Mouse (Mus musculus) thymus, adult 18-20 months (tissue): Measurements from ENCODE around the gene Rpl36a-ps1.
"Not testable (repeated sequence)": the region's sequence is repeated elsewhere in the genome, so short reads cannot be mapped to it uniquely, and the experiment has no call there.

Experiments used
- DNase-seq, 2 experiments: peaks; one replicate each; pipeline ENCODE4 v3.0.0; 2022; ENCODE audit warnings: mixed read lengths in 2 of 2

The Rpl36a-ps1 gene

GRCm38 (mm10) chr14:98994218-98994617 lies at the start of gene Rpl36a-ps1:
Gene Rpl36a-ps1, minus strand, starts transcription at chr14:98994318.
- no peak for DNase-seq

- DNase-seq: no peak
Measured at GRCm38 (mm10) chr14:99043499-99043898, 49.4 kb upstream of the Rpl36a-ps1 start.

GRCm38 (mm10) chr14:99041416-99041815 lies 47.3 kb upstream of the Rpl36a-ps1 start:
- no peak for DNase-seq

- DNase-seq: not testable (repeated sequence)
Measured at GRCm38 (mm10) chr14:99039308-99039707, 45.2 kb upstream of the Rpl36a-ps1 start.

- DNase-seq: no peak
Measured at GRCm38 (mm10) chr14:99037703-99038102, 43.6 kb upstream of the Rpl36a-ps1 start.

- DNase-seq: no peak
Measured at GRCm38 (mm10) chr14:99036039-99036438, 41.9 kb upstream of the Rpl36a-ps1 start.

- not testable (repeated sequence) for DNase-seq
Measured at GRCm38 (mm10) chr14:99034851-99035250, 40.7 kb upstream of the Rpl36a-ps1 start.

- DNase-seq: no peak
Measured at GRCm38 (mm10) chr14:99032596-99032995, 38.5 kb upstream of the Rpl36a-ps1 start.

- DNase-seq: no peak
Measured at GRCm38 (mm10) chr14:99031337-99031873, 37.3 kb upstream of the Rpl36a-ps1 start.

GRCm38 (mm10) chr14:99029987-99030386 lies 35.9 kb upstream of the Rpl36a-ps1 start:
- DNase-seq: no peak

GRCm38 (mm10) chr14:99022346-99023086 lies 28.4 kb upstream of the Rpl36a-ps1 start:
- no peak for DNase-seq

- no peak for DNase-seq
Measured at GRCm38 (mm10) chr14:99019136-99019808, 25.2 kb upstream of the Rpl36a-ps1 start.

GRCm38 (mm10) chr14:99018691-99019090 lies 24.6 kb upstream of the Rpl36a-ps1 start:
- DNase-seq: no peak

GRCm38 (mm10) chr14:99010920-99011313 lies 16.8 kb upstream of the Rpl36a-ps1 start:
- no peak for DNase-seq

GRCm38 (mm10) chr14:99010224-99010919 lies 16.3 kb upstream of the Rpl36a-ps1 start:
- DNase-seq: no peak

- no peak for DNase-seq
Measured at GRCm38 (mm10) chr14:98992482-98992881, 1.6 kb downstream of the Rpl36a-ps1 start.

GRCm38 (mm10) chr14:98990636-98991035 lies 3.5 kb downstream of the Rpl36a-ps1 start:
- no peak for DNase-seq

- DNase-seq: no peak
Measured at GRCm38 (mm10) chr14:98989818-98990217, 4.3 kb downstream of the Rpl36a-ps1 start.

GRCm38 (mm10) chr14:98971921-98972320 lies 22.2 kb downstream of the Rpl36a-ps1 start:
- no peak for DNase-seq

- DNase-seq: no peak
Measured at GRCm38 (mm10) chr14:98958978-98959658, 35.0 kb downstream of the Rpl36a-ps1 start.

GRCm38 (mm10) chr14:98956788-98957187 lies 37.3 kb downstream of the Rpl36a-ps1 start:
- no peak for DNase-seq

- DNase-seq: no peak
Measured at GRCm38 (mm10) chr14:98952441-98952840, 41.7 kb downstream of the Rpl36a-ps1 start.
